Mouse (Mus musculus): ENCODE results near the gene Glmp.
"Not testable (repeated sequence)": the region's sequence is repeated elsewhere in the genome, so short reads cannot be mapped to it uniquely, and the experiment has no call there.

Glmp gene

GRCm38 (mm10) chr3:88324951-88325405 is at the start of gene Glmp:
TSS of gene Glmp (plus strand) at chr3:88325023.
- no peak for DNase-seq (ENCODE audit: low read depth, low spot score)

- no peak for DNase-seq (ENCODE audit: low read depth, low spot score)
Observed at GRCm38 (mm10) chr3:88276121-88276520, 48.7 kb upstream of the Glmp start.

GRCm38 (mm10) chr3:88276529-88277143 is 48.2 kb upstream of the Glmp start:
- no peak for DNase-seq (ENCODE audit: low read depth, low spot score)

GRCm38 (mm10) chr3:88280035-88280434 is 44.8 kb upstream of the Glmp start:
- no peak for DNase-seq (ENCODE audit: low read depth, low spot score)

- not testable (repeated sequence) for DNase-seq (ENCODE audit: low read depth, low spot score)
Observed at GRCm38 (mm10) chr3:88281141-88281916, 43.5 kb upstream of the Glmp start.

DNA sequence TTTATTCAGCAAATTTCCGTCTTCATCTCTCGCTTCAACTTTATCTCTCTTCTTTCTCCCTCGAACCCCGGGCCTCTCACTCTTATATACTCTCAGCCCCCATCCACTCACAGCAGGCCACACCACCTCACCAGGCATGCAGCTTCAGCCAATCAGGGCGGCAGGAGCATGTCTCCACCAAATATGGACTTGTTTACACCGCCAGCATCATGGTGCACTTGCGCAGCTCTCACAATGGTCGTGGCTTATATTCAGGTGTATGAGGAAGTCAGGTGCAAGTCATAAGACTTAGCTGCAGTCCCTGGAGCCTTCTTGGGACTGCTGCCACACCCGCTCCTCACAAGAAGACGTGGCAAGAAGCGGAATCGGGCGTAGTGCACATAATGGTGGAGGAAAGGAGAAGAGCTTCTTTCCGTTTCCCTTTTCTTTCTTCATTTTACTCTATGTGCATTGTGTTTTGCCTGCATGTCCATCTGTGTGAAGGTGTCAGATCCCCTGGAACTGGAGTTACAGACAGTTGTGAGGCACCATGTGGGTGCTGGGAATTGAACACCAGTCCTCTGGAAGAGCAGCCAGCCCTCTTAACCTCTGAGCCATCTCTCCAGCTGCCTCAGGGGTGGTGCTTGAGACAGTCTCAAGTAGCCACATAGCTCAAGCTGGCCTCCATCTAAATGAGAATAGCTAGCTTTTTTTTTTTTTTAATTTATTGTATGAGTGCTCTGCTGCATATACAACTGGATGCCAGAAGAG is 39.8 kb upstream of the Glmp start:
- DNase-seq (ENCODE audit: low read depth, low spot score) = not testable (repeated sequence)

DNA sequence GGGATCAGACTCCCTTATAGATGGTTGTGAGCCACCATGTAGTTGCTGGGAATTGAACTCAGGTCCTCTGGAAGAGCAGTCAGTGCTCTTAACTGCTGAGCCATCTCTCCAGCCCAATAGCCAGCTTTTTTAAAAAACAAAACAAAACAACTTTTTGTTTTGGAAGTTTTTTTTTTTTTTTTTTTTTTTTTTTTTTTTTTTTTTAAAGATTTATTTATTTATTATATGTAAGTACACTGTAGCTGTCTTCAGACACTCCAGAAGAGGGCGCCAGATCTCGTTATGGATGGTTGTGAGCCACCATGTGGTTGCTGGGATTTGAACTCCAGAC is 39.3 kb upstream of the Glmp start:
- DNase-seq (ENCODE audit: low read depth, low spot score) = not testable (repeated sequence)

- DNase-seq (ENCODE audit: low read depth, low spot score) = no peak
Observed at GRCm38 (mm10) chr3:88287110-88287509, 37.7 kb upstream of the Glmp start, which contains the start of gene Gm38392. TSS of gene Gm38392 (minus strand) at chr3:88287210.

DNA sequence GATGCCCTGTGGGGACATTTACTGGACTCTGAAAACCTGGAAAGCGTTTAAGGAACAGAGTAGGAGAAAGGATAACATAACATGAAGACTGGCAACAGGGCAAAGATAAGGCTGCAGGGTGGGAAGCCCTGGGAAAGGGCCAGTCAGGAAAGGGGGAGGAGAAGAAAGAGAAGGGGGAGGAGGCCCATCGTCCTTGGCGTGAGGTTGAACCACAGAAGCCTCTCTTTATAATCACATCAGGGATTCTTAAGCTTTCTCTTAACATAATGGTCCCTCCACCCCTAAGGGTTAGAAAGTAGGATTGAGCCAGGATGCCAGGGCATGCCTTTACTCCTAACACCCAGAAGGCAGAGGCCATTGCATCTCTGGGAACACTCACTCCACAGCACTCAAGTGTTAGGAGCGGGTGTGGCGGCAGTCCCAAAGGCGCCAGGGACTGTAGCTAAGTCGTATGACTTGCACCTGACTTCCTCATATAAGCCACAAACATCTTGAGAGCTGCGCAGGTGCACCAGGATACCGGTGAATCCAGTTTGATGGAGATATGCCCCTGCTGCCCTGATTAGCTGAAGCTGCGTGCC is 36.6 kb upstream of the Glmp start:
- DNase-seq (ENCODE audit: low read depth, low spot score) = not testable (repeated sequence)

- DNase-seq (ENCODE audit: low read depth, low spot score) = peak; percentile 61
Observed at GRCm38 (mm10) chr3:88291970-88292369, 32.9 kb upstream of the Glmp start.

- not testable (repeated sequence) for DNase-seq (ENCODE audit: low read depth, low spot score)
Observed at GRCm38 (mm10) chr3:88295272-88295671, 29.6 kb upstream of the Glmp start.

- DNase-seq (ENCODE audit: low read depth, low spot score) = no peak
Observed at GRCm38 (mm10) chr3:88296110-88296560, 28.7 kb upstream of the Glmp start.

DNA sequence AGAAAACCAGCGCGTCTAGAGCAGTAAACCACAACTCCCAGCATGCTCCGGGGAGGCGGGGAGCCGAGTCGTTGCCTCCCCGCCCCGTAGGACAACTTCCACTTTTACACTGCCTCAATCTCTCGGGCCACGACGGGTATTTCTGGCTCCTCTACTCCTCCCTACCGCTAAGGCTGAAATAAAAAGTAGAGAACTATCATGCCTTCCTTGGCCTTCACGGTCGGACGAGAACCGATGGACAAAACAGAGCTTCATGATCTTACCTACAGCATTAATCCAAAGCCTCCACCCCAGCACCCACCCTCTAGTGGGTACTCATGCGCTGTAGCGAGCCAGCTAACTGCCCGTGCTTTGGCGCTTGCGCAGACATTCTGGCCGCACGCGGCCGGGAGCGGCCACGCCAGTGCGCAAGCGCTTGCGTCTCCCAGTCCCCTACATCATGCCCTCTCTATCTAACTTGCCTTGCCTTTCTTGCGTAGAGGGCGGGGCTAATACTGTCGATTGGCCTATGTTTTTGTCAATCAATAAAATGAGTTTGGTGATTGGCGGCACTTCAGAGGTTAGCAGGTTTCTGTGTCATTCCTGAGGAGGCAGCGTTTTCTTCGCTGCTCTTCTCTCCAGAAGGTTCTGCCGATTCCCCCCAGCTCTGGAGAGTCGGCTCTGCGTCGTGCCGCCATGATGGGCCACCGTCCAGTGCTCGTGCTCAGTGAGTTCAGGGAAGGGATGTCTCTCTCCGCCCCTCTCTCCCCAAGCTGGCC is 28.1 kb upstream of the Glmp start, which contains the start of the genes Tsacc and Cct3:
Gene Tsacc, minus strand, starts transcription at position 439 of the 758 bp plus-strand sequence.
Gene Cct3, plus strand, starts transcription at position 556 of the 758 bp plus-strand sequence.
- peak; percentile 99 for DNase-seq (ENCODE audit: low read depth, low spot score)

DNA sequence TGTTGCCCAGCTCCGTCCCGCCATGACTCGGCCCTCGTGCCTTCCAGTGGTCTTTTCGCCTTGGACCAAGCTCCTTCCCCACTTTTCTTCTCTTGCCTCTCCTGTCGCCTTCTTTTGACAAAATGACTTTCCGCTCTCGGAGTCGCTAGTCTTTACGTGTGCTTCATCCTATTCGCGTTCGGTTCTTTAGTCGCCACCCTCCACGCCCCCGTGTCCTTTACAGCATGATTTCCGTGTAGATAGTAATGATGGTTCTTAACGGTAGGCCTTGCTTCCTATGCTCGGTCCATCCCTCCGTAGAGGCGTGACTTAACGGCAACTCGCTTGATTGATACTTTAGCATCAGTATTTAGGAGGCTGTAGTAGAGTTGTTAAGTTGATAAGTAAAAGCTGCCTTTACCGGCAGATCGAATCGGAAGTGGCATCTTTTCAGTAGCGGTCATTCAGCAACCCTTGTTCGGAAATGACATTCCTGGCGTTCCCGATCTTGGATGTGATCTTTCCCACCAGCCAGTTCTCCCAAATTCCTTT is 27.4 kb upstream of the Glmp start:
- DNase-seq (ENCODE audit: low read depth, low spot score) = no peak

- no peak for DNase-seq (ENCODE audit: low read depth, low spot score)
Observed at GRCm38 (mm10) chr3:88299172-88299571, 25.7 kb upstream of the Glmp start.

GRCm38 (mm10) chr3:88328956-88329355 is 4.1 kb downstream of the Glmp start:
- DNase-seq (ENCODE audit: low read depth, low spot score) = no peak

DNA sequence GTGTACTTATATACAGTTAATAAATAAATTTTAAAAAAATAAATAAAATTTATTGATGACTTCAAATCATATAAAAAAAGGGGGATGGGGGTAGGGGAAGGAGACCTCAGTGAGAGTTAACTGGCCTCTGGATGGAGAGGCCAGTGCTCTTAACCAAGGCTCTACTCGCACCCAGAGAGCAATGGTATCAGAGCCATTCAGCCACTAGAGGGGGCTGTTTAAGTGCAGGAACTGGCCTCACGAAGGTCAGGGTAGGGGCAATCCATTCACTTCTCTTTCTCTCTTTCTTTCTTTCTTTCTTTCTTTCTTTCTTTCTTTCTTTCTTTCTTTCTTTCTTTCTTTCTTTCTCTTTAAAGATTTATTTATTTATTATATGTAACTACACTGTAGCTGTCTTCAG is 6.5 kb downstream of the Glmp start:
- DNase-seq (ENCODE audit: low read depth, low spot score) = peak; percentile 75

DNA sequence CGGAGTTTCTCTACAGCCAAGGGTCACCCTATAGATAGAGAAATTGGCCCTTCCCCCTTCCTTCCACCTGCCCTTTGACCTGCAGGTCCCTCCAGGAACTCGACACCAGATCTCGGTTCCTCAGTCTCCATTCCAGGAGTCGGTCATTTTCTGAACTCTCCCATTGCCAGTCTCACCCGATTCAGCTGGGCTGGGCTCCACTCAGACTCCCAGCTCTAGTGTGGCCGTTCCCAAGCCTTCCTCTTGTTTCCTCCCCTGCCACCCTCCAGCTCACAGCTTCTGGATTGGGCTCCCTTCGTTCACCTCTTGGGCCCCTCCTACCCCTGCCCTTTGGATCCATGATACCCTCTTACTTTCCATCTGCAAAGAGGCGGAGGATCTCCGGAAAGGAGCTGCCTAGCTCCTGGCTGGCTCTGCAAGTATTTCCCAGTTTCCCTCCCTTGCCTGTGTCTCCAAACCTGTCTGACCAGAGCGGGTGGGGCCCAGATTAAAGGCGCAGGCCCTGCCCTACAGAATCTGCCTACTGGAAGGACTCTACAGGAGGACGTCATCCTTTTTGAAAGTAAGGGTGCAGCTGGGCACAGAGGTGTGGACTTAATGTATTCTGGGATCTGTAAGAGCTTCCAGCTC is 9.3 kb downstream of the Glmp start:
- no peak for DNase-seq (ENCODE audit: low read depth, low spot score)

DNA sequence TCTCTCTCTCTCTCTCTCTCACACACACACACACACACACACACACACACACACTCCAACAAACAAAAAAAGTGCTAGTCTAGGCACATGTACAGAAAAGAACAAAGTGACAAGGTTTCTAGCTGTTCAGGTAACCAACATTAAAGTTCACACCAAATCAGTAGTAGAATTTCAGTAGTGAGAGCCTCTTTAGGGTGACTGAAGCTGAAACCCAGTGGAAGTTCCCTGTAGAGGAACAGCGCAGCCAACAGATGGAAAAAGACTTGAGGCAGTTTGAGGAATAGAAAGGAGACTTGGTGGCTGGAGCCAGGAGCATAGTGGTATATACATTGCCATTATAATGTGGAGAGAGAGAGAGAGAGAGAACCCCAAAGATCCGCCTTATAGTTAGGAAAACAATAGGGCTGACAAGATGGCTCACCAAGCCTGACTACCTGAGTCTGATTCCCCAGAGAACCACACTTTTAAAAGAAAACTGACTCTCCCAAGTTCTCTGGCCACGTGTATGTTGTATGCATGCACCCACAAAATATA is 10.1 kb downstream of the Glmp start:
- peak; percentile 65 for DNase-seq (ENCODE audit: low read depth, low spot score)
